Mouse (Mus musculus) 416B (cell line): ENCODE data around the gene Adam22.
"Not testable (repeated sequence)": the region's sequence is repeated elsewhere in the genome, so short reads cannot be mapped to it uniquely, and the experiment has no call there.

Experiments
- DNase-seq: peaks from one replicate; pipeline ENCODE4 v3.0.0; 2011; ENCODE audit warnings: low read depth

Adam22 gene

GRCm38 (mm10) chr5:8326671-8327070 is 41.3 kb downstream of the Adam22 start:
- DNase-seq: no peak

DNA sequence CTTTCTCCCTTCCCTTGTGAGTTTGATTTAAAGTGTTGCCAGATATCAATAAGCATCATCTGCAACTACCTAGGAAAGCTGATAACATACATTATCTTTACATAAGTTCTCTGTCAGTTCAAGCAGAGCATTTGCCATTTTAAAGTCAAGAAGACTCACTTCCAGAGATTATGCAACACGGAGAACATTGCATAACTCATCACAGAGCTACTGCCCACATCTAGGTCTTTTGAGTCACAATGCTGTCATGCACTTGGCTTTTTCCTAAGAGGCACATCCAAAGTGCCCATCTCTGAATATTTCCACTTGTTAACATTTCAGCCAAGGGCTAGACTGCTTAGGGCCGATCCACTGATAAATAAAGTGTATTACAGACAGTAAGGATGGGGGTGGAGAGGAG is 55.6 kb downstream of the Adam22 start:
- DNase-seq: peak; percentile 28

DNA sequence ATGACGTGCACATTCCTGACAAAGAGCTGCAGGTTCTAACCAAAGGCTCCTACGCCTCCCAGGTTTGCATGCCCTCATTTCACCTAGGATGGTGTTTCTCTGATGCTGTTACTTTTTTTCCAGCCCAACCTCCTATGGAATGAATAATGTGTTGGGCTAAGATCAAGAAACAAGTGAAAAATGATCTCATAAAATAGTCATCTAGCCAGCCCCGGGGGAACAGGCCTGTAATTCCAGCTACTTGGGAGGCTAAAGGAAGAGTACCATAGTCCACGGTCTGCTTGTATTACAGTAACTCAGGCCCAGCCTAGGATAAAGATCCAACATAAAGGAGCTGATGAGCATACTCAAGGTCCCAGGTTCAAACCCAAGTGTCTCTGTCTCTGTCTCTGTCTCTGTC is 57.1 kb downstream of the Adam22 start:
- DNase-seq: no peak

DNA sequence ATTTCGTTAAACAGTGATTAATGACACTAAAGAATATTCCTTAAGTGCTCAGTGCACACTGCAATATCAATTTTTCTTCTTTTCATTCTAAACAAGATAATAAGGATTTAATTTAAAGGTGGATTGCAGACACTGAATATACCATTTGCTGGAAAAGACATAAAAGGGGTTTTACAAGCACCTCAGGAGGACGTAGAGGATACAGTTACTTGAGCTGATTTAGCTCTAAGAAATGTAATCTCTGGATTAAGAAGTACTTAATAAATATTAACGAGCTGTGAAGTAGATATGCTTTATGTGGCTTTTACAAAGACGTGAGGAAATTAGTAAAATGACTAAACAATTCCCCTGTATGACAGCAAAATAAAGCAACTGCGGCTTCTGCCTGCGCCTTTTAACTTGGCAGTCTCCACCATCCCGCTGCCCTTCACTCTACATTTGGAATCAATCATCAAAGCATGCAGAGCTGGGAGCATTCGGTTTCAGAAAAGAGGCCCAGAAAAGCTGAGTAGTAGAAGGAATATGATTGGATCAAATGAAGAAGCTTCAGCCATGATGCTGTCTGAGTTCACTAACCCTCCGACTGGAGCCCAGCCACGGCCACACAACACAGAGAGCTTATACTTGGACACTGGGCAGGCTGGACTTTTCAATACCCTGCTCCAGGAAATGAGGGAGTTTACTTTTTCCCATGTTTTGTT is 70.1 kb downstream of the Adam22 start:
- no peak for DNase-seq

- DNase-seq: peak; percentile 8
These were observed 74.7 kb downstream of the Adam22 start for GRCm38 (mm10) chr5:8293287-8293686.

- no peak for DNase-seq
These were observed 76.5 kb downstream of the Adam22 start for GRCm38 (mm10) chr5:8291496-8291895.

DNA sequence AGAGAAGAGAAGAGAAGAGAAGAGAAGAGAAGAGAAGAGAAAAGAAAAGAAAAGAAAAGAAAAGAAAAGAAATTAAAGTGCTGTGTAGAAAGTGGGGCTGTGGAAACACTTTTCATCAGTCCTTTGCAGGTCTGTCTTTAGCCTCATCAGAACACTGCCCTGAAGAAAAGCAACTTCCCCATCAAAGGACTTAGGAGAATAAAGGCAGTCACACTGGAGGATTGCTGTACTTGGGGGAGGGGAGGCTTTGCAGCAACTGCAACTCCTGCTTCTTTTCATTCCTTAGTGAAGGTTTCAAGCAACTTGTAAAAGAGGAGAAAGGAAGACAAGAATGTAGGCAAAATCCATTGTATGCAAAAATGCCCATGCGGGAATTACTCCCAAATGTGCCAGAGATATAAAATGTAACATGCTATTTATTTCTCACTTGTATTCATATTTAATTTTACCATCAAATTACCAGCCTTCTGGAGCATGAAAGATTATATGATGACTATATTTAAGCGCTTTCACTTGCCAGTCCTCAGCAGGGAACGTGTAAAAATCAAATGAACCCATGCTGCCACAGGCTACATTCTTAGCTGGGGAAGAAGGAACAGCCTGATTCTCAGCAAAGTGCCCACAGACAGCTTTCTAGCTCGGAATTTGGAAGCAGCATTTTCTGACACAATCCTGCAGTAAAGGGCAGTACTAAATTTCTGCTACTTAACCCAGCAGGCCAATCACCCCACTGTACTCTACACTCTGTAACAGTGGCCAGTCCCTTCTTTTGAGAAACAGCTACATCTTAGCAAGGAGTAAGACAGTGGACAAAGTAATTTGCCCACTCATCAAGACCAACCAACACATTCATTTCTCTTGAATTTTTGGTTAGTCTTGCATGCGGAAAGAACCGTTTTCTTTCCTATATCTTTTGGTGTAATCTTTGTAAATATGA is 78.0 kb downstream of the Adam22 start:
- no peak for DNase-seq

DNA sequence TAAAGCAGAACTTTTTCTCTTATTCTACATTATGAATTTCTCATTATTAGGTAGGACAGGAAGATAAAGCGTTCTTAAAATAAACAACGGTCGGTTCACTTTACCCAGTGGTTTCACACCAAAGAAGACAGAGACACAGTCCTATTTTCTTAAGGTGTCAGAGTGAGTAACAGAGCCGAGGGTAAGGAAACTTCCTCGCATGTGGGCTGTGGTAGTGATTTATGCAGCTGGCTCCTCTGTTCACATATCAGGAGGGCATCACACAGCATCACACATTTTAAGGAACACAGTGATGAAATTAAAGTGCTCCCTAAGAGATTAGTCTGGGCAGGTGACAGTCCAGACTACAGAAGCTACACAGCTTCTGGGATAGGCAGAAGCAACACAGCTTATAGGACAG is 83.8 kb downstream of the Adam22 start:
- no peak for DNase-seq

- no peak for DNase-seq
These were observed 91.8 kb downstream of the Adam22 start for GRCm38 (mm10) chr5:8276141-8276540.

DNA sequence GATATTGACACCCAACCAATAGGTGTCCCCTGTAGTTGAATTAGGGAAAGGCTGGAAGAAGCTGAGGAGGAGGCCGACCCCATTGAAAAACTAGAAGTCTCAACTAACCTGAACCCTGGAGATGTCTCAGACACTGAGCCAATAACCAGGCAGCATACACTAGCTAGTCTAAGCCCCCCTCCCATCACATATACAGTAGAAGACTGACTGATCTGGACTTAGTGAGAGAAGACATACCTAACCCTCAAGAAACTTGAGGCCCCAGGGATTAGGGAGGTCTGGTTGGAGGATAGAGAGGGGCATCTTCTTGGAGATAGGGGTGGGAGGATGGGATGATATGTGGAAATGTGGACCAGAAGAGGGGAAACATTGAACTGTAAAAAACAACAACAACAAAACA is 110.6 kb downstream of the Adam22 start:
- DNase-seq: no peak

DNA sequence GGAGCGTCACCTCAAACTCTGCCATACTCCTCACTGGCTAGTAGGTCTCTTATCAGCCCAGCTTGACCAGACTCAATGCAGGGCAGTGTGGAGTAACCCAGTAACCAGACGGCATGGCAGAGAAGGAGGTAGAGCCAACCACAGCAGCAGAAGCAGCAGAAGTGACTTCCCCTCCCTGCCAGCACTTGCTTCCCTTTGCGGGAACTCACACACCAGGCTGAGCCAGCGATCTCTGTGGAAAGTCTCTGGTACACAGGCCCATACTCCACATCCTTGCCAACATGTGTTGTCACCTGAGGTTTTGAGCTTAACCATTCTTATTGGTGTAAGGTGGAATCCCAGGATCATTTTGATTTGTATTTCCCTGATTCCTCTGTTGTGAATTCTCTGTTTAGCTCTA is 111.5 kb downstream of the Adam22 start:
- DNase-seq: no peak

GRCm38 (mm10) chr5:8244696-8245095 is 123.3 kb downstream of the Adam22 start:
- no peak for DNase-seq

GRCm38 (mm10) chr5:8243064-8243615 is 124.8 kb downstream of the Adam22 start:
- DNase-seq: no peak

DNA sequence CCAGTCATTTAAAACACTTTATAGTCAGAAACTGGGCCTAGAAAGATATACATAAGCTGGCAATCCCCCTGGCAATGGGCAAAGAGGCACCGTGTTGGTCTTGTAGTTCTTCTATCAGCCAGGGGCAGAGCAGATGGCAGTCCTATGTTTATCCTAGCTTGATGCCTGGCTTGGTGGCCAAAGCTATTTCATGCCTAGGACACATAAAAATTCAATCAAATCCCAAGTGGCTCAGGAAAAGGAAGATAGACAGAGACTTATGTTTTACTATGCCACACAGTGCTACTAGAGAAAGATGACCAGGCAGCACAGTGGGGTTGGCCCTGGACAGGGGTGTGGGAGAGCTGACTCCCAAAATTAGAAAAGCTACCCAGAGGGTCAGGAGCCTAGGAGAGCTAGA is 125.3 kb downstream of the Adam22 start:
- DNase-seq: no peak

DNA sequence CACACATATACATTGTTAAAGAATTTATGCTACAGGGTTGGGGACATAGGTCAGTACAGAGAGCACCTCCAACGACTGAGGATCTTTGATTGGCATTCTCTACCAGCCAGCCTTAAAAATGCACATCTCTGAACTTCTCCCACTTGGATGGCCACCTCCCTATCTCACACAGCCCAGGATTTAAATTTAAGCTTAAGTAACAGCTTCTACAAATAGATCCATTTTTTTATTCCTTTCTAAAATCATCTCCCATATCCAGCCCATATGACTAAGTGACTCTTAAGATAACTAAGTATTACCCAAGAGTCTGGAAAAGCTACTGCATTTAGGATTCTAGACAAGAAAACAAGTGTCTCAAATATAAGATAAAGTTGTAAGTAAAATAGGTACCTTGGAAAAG is 140.9 kb downstream of the Adam22 start:
- DNase-seq: no peak

- DNase-seq: no peak
These were observed 143.6 kb downstream of the Adam22 start for GRCm38 (mm10) chr5:8224321-8224705.

GRCm38 (mm10) chr5:8223597-8224320 is 144.2 kb downstream of the Adam22 start:
- no peak for DNase-seq

DNA sequence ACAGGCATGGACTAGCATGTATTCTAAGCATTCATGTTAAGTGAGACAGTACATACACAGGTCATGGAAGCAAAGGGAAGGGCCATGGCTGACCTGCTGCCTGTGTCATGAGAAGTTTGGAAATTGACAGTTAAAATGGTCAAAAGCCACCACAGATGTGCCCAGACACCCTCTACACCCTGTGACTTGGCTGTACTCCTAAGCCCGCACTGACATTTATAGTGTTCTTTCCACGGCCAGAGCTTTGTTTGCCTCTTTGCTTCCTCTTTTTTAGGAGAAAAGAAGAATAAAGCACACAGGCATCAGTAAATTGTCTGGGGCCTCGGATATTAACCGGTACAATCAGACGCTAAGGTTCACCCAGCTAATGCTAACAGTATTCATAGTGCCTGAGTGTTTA is 146.3 kb downstream of the Adam22 start:
- DNase-seq: no peak

- no peak for DNase-seq
These were observed 152.1 kb downstream of the Adam22 start for GRCm38 (mm10) chr5:8215841-8216240.

DNA sequence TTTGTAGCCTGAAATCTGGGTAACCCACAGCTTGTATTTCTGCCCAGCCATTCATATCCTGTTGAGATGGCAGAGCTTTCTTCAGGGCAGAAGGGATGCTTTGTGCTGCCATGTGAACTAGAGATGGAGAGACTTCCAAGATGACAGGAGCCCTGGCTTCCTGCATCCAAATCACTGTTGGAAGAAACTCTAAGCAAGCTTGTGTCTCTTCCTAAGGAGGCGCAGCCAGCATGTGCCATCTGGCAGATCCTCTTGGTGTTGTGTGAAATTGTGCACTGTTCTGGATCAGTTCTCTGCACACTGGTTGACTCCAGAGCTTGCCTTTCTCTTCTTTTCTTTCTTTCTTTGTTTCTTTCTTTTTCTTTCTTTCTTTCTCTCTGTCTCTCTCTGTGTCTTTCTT is 183.0 kb downstream of the Adam22 start:
- DNase-seq: not testable (repeated sequence)

DNA sequence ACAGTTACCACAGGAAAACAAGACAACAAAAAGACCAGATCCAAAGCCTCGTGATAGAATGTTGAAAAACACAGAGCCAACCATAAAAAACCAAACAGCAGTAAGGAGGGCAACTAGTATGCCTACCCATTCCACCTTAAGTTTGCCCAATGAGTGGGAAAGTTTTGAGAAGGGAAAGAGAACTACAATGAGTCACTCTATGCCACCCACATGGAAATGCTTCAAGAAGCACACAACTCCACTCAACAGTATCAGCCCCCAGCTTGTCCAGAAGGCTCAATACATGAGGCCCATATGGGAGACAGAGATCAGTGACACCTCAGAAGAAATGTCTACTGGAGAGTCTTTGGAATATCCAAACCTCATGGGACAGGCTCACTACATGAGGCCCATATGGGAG is 187.3 kb downstream of the Adam22 start:
- DNase-seq: no peak

DNA sequence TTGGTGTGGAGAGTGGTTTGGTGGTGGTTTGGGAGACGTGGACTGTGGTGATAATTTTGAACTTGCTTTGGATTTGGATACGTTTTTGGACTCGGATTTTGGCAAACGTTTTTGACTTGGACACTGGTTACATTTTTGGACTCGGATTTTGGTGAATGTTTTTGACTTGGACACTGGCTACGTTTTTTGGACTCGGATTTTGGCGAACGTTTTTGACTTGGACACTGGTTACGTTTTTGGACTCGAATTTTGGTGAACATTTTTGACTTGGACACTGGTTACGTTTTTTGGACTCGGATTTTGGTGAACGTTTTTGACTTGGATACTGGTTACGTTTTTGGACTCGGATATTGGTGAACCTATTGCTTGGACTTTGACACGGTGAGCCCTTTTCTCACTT is 189.8 kb downstream of the Adam22 start:
- DNase-seq: no peak
